Mouse (Mus musculus) C2C12 (cell line): ENCODE data around the gene Dner. TPM values are rescaled to one million over a fixed set of nuclear protein-coding genes. Genes with fewer than 3 reads are reported as not detected.
"Not testable (repeated sequence)": the region's sequence is repeated elsewhere in the genome, so short reads cannot be mapped to it uniquely, and the experiment has no call there.

Experiments
- H3K27me3 ChIP-seq: one replicate; pipeline ENCODE4 v1.6.1; 2011; ENCODE audit not compliant: control insufficient read depth, insufficient read depth, insufficient read length
- H3K36me3 ChIP-seq: one replicate; pipeline ENCODE4 v1.6.1; 2011; ENCODE audit not compliant: control insufficient read depth, insufficient read depth
- H3K4me3 ChIP-seq: one replicate; pipeline ENCODE4 v1.5.1; 2011; ENCODE audit warnings: mild to moderate bottlenecking, control low read depth; ENCODE audit not compliant: poor library complexity, insufficient read depth, severe bottlenecking
- H3K79me2 ChIP-seq: one replicate; pipeline ENCODE4 v1.6.1; 2011; ENCODE audit not compliant: control insufficient read depth, insufficient read depth
- H3K79me3 ChIP-seq: one replicate; pipeline ENCODE4 v1.6.1; 2011; ENCODE audit warnings: low read depth, control low read depth
- H3ac ChIP-seq: one replicate; pipeline ENCODE3; 2011; ENCODE audit warnings: low read depth; ENCODE audit not compliant: control insufficient read depth, insufficient read length
- CEBPB ChIP-seq: IDR thresholded peaks from one replicate; pipeline ENCODE4 v1.6.1; 2011; ENCODE audit warnings: low read depth, mild to moderate bottlenecking, control low read depth, moderate library complexity
- CTCF ChIP-seq: IDR thresholded peaks from one replicate; pipeline ENCODE4 v1.5.1; 2011; ENCODE audit not compliant: control insufficient read depth, insufficient read depth, insufficient read length
- FOSL1 ChIP-seq: IDR thresholded peaks from one replicate; pipeline ENCODE4 v1.8.0; 2011; ENCODE audit warnings: mild to moderate bottlenecking, low read length; ENCODE audit not compliant: poor library complexity, insufficient read depth, severe bottlenecking
- MAX ChIP-seq: IDR thresholded peaks from one replicate; pipeline ENCODE4 v1.6.1; 2011; ENCODE audit warnings: mild to moderate bottlenecking, control low read depth
- MYOD1 ChIP-seq: IDR thresholded peaks from one replicate; pipeline ENCODE4 v1.6.1; 2011; ENCODE audit warnings: low read depth; ENCODE audit not compliant: control insufficient read depth, insufficient read length
- MYOG ChIP-seq: IDR thresholded peaks from one replicate; pipeline ENCODE4 v1.6.1; 2011; ENCODE audit not compliant: control insufficient read depth, insufficient read length; ENCODE audit errors: extremely low read depth
- USF1 ChIP-seq: IDR thresholded peaks from one replicate; pipeline ENCODE4 v1.6.1; 2011; ENCODE audit warnings: low read depth, mild to moderate bottlenecking, control low read depth, moderate library complexity
- microRNA-seq: library from miRNA; unstranded; fragments of <30 nt; microRNA quantifications from one replicate; pipeline ENCODE4, GENCODE M21; 2019; ENCODE audit warnings: borderline microRNAs expressed
- polyA plus RNA-seq: library from polyadenylated mRNA; unstranded; fragments of >200 nt; fragmentation: generic; extraction: Trizol; gene quantifications from one replicate; pipeline ENCODE4 v1.2.1, GENCODE M21; 2012; ENCODE audit warnings: missing spikeins

Gene Dner
- polyA plus RNA-seq, 1 experiment: 0.04 TPM

GRCm38 (mm10) chr1:84347796-84348476, 348.1 kb downstream of the Dner start:
- H3K79me2 ChIP-seq: no peaks in the 10 kb centered on the region
- TF ChIP-seq MAX (no peak), CEBPB (no peak), FOSL1 (no peak), MYOD1 (no peak), MYOG (no peak), CTCF (no peak), USF1 (no peak)
- no peak overlapping the region for H3ac ChIP-seq
- no peaks in the 10 kb centered on the region for H3K27me3 ChIP-seq
- H3K79me3 ChIP-seq: no peaks in the 10 kb centered on the region
- H3K36me3 ChIP-seq: no peaks in the 10 kb centered on the region
- H3K4me3 ChIP-seq: no peak overlapping the region

DNA sequence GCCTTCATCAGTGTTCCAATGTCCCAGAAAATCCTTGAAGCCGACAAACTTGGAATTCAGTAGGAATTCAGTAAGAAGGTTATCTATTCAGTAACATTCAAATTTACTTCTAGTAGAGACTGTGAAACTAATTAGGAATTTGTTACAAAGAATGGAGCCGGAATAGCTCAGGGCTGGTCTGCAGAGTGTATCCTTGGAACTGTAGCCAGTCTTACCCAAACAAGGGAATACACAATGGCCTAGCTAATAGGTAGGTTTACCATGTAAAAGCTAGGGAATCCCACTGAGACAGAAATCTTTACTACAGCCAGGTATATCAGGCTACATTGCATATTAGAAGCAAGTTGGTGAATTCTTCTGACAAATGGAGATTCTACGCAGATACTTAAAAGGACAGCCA, 363.2 kb downstream of the Dner start:
- not testable (repeated sequence) for H3ac ChIP-seq, H3K4me3 ChIP-seq, H3K36me3 ChIP-seq, H3K27me3 ChIP-seq, H3K79me3 ChIP-seq, H3K79me2 ChIP-seq

GRCm38 (mm10) chr1:84331861-84332260, 364.2 kb downstream of the Dner start:
- H3K4me3 ChIP-seq, H3K79me2 ChIP-seq, H3K36me3 ChIP-seq, H3K79me3 ChIP-seq, H3ac ChIP-seq, H3K27me3 ChIP-seq: not testable (repeated sequence)

GRCm38 (mm10) chr1:84325309-84325708, 370.7 kb downstream of the Dner start:
- H3K27me3 ChIP-seq: no peaks in the 10 kb centered on the region
- no peaks in the 10 kb centered on the region for H3K79me3 ChIP-seq
- TF ChIP-seq MYOG (no peak), FOSL1 (no peak), USF1 (no peak), CEBPB (no peak)
- no peak overlapping the region for H3K4me3 ChIP-seq
- H3K36me3 ChIP-seq: no peaks in the 10 kb centered on the region
- H3ac ChIP-seq: no peak overlapping the region
- H3K79me2 ChIP-seq: no peaks in the 10 kb centered on the region

DNA sequence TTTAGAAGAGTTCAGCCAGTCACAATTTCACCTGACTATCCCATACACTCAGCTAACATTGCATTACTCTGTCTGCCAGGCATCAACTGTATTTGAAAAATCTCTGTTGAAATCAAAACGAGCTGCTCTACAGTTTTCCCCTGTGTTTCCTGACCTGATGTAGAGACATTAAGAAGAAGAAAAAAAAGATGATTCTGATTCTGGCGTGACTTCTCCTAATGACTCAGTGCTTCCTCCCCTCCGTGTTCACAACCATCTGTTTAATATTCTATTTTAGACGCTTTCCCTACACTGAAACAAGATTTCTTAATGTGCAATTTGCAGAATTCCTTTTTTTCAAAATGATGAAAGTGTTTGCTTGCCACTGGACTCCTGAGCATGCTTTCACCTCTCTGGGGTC, 374.7 kb downstream of the Dner start:
- TF ChIP-seq CEBPB (no peak), USF1 (no peak), MAX (no peak), CTCF (no peak), FOSL1 (no peak), MYOD1 (no peak), MYOG (no peak)
- no peaks in the 10 kb centered on the region for H3K79me2 ChIP-seq
- no peak overlapping the region for H3K4me3 ChIP-seq
- H3K79me3 ChIP-seq: no peaks in the 10 kb centered on the region
- no peaks in the 10 kb centered on the region for H3K36me3 ChIP-seq
- H3ac ChIP-seq: no peak overlapping the region
- no peaks in the 10 kb centered on the region for H3K27me3 ChIP-seq

Small RNAs within 50 kb of the gene (microRNA-seq; reads per million reads assigned to microRNA genes)
- gene Mir5126: 0.52 reads per million, percentile 9 among the genes with 10 or more reads in this experiment

Other genes with a start within 250 kb of the Dner start
- 6.8 TPM for gene Fbxo36, start 143.6 kb upstream of the Dner start, polyA plus RNA-seq
- 41.7 TPM for gene Trip12, start 144.3 kb upstream of the Dner start, polyA plus RNA-seq
- gene Slc16a14, start 238.9 kb upstream of the Dner start, polyA plus RNA-seq: 0.02 TPM